Mouse (Mus musculus) megakaryocyte progenitor cell, adult 5-6 weeks (primary cell): ENCODE data around the gene Atp8b4. TPM values are rescaled to one million over a fixed set of nuclear protein-coding genes. Genes with fewer than 3 reads are reported as not detected.
"Not testable (repeated sequence)": the region's sequence is repeated elsewhere in the genome, so short reads cannot be mapped to it uniquely, and the experiment has no call there.

Source experiments
- ATAC-seq: replicated peaks from 2 replicates; pipeline ENCODE4 v1.8.0; 2016; ENCODE audit warnings: mild to moderate bottlenecking, moderate TSS enrichment, inconsistent platforms; ENCODE audit not compliant: poor library complexity
- total RNA-seq, 2 experiments: library from RNA; stranded (forward) in 1 of 2; stranded (reverse) in 1 of 2; fragments of 157-497, 149-512 nt in 1 of 2; fragments of 200-1000 nt in 1 of 2; gene quantifications; 2 replicates each; pipeline versions ENCODE4 v1.2.3 to v1.2.4; 2015 to 2017

The Atp8b4 gene
- total RNA-seq, 2 experiments from 2014 or later: 297 to 305 TPM

DNA sequence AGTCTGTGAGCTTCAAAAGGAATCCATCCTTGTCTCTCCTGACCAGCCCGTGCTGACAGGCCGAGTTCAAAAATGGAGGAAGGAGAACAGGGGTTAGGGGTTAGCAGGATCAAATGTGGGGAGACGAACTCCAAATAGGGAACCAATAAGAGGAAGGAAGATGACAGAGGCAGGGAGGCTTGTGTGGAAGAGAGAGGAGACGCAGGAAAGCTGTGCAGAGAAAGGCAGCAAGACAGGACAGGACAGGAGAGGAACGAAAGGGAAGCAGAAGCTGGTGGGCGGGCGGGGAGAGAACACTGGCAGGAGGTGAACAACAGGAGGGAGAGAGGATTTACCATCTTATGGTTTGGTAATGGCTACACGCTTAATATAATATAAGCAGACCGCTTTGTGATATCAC is 3.6 kb downstream of the Atp8b4 start:
- peak; percentile 53 for ATAC-seq

DNA sequence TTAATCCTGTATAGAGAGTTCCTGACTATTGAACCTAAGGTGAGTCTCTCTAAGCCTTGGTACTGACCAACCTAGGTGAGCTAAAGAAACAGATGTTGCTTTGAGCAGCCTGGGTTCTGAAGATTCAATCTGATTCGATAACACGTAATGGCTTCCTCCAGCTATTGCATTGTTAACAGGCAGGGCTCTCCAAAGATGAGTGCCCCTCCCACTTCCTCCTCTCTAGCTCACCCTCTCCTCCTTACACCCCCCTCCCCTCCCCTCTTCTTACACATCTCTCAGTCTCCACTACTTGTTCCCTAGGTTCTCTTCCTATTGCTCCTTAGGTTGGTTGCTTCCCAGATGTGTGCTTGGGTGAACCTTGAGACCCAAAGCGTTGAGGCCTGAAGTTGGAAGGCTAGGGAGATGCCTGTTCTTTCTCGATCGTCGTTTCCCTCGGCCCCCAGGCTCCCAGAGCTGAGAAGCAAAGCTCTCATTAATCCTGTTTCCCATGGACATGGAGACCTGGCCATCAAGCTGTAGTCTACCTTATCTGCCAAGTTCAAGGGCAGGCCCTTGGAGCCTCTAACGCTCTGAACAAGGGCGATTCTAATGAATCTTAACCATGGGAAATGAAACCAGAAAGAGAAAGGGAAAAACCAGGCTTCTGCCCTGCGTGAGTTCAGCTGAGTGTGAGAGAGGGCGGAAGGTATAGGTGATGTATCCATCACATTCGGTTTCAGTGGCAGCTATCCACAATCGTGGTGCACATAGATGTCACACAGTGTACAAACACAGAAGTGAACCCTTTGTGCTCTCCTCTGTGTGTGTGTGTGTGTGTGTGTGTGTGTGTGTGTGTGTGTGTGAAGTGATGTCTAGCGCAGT is 4.4 kb downstream of the Atp8b4 start:
- ATAC-seq: peak; percentile 26

DNA sequence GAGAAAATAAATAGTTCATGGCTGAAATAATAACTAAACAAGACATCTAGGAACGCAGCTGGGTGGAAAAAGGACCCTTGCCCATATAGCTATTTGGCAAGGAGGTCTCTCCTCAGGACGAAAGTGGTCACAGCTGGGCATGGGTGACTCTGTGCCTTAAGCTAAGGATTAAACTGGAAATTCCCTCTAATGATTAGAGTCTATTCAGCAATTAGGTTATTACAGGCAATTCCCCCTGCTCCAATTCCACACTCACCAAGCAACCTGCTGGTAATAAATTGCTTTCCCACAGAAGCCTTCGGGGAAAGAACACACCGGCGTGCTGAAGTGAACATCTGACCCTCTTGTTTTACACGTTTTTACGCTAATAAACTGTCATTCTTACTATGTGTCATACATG is 5.2 kb downstream of the Atp8b4 start:
- ATAC-seq: no peak

DNA sequence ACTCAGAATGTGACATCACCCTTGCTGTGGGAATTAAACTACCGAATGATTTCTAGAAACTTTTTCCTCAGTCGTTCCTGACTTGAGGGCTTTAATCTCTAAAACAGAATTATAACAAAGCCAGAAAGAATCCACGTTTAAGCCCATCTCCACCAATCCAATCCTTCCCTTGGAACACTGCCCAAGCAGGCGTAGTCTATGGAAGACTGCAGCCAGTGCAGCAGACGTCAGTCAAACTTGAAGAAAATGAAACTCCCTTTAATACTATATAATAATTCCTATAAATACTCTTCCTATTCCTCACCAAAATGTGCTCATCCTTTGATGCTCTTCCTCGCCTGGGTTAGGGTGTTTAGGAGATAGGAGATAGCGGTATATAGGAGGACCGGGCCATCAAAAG is 7.2 kb downstream of the Atp8b4 start:
- ATAC-seq: no peak

DNA sequence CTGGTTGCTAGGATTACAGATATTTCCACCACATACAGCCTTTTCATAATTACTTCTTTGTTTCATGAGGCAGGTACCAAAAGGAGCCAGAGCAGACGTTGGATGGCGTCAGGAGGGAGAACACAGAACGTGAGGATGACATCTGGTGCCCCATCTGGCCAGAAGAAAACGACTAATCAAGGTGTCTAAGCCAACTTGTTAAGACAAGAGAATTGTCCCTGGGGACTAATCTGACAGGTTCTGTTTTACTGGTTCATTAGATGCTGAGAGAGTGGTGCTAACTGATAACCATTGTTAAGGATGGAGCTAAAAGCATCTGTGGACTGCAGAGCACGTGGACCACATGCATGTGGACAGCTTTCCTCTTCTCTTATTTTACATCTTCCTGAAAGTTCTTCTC is 7.8 kb downstream of the Atp8b4 start:
- no peak for ATAC-seq

DNA sequence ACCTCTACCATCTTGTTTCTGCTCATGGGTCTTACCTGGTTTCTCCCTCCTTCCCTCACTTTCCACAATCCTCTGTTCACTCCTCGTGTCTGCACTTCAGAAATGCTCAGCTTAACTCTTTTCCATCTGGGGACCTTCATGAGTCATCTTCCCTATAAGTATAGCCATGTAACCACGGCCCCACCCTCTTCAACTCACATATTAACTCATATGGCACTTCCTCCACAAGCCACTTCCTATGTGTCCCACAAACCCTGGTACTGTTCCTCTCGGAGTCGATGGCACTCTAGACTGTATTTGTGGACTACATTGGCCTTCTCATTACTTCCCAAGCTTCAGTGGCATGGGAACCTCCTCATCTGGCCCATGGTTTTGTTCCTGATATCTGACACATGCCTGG is 9.0 kb downstream of the Atp8b4 start:
- ATAC-seq: peak; percentile 82

DNA sequence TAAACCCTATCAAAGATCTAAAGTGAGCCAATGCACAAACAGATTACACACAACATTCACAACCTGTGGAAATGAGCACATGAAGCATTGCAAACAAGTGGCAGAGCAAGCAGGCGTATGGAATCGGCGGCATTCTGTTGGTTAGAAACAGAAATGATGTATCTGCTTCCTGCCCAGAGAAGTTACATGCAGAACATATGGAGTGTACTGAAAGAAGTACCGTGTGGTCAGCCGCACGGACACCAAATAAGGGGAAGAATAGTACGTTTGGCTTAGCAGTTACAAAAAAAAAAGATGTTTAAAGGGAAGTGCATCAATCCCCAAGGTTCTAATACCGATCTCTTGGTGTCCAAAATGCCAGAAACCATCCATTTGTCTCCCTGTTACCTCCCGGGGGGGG is 9.9 kb downstream of the Atp8b4 start:
- ATAC-seq: peak; percentile 56

DNA sequence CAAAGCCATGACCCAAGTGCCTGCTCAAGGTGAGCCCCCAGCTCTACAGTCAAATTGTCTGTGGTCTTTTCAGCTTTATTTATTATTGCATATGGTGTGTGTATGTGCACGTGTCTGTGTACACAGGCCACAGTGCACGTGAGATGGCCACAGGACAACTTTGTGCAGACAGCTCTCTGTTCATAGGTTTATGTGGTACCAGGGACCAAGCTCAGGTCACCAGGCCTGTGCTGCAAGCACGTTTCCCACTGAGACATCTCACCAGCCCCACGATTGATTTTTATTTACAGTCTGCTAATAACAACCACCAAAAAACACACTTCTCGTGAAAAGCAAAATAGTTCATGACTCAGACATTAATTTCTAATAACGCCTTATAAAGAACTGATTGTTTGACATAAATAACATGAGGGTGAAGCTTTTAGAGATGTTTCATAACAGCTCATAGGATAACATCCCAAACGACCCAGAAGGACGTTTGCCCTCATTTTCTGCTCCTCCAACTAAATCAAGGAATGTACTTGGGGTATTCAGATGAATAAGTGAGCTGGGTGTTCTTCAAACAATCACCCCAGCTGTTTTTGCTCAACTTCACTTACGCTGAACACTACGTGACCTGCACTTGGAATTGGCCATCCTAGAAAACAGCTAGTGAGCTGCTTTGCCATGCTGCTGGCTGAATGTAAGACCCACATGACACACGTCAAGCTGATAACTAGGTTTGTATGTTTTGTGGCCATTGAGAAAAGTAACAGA is 15.0 kb downstream of the Atp8b4 start:
- no peak for ATAC-seq

DNA sequence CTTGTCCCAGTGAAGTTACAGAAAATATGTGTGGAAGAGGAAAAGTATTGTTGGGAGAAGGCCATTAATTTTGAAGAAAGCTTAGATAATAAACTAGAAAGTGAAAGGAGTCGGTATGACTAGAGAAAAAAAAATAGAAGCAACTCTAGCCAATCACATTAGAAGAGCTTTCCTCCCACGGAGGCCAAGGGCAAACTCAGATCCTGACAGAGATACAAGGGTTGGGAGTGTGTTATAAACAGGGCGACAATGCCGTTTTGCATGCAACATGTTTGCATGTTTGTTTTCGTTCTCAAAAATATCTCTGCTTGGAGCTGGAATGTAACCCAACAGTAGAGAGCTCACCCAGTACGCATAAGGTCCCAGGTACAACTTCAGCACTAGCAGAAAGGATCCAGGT is 17.1 kb downstream of the Atp8b4 start:
- ATAC-seq: no peak

DNA sequence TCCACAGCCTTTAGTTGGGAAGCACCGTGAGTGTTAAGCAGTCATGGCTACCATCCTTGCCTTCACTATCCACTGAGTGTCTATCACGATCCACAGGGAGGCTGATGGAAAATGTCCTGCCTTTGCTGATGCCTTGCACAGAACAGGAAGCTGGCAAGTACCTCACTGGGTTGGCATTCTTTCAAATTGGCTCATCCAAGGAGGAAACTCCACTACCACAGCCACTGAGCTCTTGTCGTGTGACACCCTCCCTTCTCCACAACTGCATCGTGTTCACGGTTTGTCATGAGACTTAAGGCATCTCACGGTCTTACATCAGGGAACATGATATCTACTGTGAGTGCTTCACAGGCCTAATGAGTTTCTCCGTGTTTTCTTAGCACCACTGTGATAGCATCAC is 22.9 kb downstream of the Atp8b4 start:
- ATAC-seq: peak; percentile 29

DNA sequence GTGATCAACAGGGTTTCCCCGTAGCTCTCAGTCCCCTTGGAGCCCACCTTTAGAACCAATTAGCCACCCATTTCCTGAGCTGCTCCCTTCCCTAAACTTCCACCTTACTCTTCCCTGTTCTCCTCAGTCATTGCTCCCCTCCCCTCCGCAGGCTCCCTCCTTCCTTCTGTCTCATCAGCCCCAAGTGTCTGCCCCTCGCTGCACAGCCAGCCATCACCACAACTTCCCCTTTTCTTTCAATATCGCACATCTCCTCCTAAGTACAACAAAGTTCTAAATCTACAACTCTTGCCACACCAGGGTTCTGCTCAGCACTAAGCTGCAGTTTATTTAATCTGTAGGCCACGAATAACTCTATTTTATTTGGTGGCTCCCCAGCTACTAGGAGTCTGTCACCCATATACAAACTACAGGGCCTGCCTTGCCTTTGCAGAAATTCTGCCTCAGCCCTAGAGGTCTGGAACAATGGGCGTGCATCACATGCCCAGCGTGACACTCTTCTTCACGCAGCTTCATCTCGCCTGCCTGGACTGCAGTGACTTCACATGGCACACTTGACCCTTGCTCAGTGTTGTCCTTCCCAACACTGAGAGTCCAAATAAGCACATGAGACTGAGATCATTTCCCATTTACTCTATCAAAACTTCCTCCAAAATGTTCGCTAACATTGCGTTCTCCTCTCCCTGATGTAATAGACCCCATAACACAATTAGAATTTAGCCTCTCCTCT is 24.6 kb downstream of the Atp8b4 start:
- ATAC-seq: peak; percentile 89

DNA sequence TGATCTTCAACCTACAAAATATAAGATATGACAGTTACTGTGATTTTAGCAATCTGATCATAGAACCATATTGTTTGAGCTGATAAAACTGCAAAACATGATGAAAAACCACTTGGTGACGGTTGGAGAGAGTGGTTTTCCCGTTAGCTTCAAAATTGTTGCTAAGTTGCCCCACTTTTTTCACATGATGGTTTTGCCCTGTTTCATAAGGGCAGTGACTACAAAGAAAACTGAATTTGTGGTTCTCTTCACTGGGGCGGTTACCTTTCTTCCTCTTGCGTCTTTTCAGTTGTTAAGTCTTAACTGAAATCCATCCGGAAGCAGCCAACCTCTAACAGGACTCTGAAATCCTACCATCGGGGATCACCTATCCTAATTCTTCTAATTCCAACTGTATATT is 26.5 kb downstream of the Atp8b4 start:
- peak; percentile 47 for ATAC-seq

DNA sequence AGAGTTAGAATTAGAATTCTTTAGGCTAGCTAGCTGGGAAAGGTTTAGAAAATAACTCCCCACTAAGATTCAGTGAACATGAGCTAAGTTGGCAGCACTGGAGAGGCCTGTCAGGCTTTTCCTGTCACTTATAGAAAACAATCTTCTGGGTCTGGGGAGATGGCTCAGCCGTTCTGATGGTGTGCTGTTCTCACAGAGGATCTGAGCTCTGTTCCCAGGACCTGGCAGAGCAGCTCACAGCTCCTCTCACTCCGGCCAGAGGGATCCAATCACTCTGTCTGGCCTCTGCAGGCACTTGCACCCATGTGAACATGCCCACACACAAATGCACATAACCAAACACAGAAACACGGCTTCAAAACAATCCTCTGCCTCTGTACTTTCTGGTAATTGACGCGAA is 27.6 kb downstream of the Atp8b4 start:
- ATAC-seq: no peak

DNA sequence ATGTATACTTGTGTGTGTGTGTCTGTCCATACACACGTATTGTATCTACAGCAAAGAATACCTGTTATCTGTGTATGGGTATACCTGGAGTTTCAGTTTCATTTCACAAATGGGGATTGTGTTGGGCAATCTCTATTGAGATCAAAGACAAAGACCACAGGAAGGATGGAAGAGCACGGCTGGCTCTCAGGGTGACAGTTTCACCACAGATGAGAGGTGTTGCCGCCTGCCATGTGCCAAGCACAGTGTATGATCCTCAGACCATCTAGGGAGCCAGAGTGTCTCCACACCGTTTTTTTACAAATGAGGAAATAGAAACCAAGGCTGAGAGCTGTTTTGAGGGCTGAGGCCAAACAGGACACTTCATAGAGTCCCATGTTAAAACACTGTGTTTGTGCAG is 32.7 kb downstream of the Atp8b4 start:
- ATAC-seq: peak; percentile 72

DNA sequence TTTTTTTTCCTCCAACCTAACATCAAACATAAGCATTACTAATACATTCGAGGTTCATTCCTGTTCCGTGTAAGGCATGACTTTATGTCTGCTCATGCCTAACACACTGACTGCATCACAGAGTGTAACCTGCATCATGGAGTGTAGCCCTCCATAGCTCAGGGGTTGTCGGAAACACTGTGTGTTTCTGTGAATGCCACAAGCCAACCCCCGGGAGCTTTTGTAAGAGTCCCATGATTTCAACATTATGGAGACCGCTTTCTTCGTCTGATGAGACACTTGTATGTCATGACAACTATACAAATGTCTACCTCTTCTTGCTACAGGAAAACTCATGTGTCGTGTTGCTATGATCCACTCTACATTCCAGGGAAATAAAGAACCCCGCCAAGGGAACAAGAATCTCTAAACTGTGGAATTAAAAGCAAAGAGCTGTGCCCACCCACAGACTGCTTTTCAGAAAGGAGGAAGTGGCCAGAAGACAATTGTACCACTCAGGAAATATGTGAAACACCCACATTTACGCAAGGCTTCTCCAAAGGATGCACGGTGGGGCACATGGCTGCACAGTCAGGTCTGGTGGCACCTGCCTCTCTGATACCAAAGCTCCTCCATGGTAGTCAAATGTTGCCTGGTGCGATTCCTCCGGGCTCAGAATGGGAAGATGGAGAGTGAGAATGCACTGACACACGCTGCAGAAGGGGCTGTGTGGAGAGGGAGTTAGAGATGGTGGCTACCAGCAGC is 33.9 kb downstream of the Atp8b4 start:
- peak; percentile 73 for ATAC-seq

DNA sequence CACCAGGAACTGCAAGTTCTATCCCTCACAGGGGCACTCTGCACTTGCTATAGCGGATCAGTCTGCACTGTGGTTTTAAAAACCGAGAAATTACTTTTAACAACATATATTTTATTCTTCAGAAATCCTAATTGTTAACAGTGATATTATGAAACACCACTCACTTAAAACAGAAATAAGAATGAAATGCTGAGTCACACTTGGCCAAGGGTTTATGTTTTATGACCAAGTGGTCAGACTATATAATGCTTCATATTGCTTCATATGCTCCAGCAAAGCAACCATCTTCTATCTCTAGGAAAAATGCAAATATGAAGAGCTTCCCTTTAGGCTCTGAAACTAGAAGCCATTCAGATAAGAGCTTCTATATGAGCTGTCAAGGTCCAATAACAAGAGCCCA is 41.8 kb downstream of the Atp8b4 start:
- no peak for ATAC-seq

DNA sequence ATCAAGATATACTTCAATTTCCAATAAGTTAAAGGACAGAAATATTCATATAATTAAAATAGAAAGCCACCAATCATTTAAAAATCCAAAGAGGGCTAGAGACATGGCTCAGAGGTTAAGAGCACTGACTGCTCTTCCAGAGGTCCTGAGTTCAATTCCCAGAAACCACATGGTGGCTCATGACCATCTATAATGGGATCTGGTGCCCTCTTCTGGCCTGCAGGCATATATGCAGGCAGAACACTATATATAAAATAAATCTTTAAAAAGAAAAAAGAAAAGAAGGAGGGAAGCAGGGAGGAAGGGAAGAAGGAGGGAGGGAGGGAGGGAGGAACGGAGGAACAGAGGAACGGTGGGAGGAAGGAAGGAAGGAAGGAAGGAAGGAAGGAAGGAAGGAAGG is 42.7 kb downstream of the Atp8b4 start:
- not testable (repeated sequence) for ATAC-seq

DNA sequence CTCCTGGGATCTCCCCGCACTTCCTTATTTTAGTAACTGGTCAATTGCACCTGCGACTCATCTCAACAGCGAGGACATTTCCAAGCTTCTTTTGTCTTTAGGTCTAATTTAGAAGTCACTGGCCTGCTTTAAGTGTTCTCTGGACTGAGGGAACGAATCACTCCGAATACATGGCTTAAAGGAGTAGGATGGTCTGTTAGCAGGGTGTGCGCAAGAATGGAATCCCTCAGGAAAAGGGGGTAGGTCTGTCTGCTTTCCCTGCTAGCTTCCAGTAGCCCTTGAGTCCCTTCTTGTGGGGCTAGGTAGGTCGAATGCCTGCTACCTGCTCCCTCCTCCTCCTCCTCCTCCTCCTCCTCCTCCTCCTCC is 49.6 kb downstream of the Atp8b4 start:
- no peak for ATAC-seq

DNA sequence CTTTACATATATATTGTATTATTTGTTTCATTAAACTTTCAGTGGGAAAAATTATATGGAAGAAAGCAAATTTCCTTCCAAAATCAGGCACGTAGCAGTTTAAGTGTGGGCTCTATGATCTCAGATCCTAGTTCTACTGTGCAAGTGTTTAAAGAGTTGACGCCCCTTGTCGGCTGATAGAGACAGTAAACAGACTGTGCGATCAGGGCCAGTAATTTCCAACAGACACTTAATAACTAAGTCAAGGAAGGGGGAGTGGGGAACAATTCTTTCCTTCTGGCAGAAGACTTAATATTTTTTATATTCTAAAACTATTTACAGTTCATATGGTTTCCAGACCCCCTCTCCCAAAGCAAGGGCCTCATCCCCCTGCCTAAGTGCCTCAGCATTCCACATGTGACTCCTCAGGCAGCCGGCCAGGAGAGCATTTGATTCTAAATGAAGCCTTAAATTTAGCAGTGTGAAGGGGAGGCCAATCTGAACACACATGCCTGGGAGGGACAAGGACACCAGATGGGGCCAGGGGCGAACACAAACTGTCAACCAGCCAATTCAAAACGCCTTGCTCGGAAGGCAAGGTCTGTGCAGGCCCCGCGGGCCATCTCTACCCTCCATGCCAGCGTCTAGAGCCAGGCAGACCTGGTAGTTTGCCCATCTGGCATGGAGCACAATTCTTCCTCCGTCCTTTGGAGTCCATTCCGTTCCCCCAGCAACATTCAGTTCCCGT is 50.1 kb downstream of the Atp8b4 start:
- peak; percentile 57 for ATAC-seq

DNA sequence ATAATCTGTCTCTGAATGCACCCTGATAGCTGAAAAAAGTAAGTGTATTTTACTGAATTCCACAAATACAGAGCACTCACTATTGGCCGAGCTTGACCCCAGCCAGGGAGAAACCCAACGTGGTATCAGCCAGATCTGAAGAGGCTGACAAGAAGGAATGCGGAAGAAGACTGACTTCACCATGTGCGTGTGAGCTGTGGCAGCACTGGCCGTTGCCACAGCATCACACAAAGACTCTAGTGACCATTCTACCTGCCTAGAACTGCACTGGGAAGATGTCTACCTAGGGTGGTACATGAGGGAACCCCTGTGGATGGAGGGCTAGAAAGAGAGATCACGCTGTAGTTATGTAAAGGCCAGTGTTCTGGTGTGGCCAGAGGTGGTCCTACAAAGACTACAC is 55.4 kb downstream of the Atp8b4 start:
- no peak for ATAC-seq
